Mouse (Mus musculus) C2C12 (cell line): Measurements from ENCODE around the gene Ripor3.

Experiments
- CEBPB ChIP-seq: IDR thresholded peaks from one replicate; pipeline ENCODE4 v1.6.1; 2011; ENCODE audit warnings: low read depth, mild to moderate bottlenecking, control low read depth, moderate library complexity
- CTCF ChIP-seq: IDR thresholded peaks from one replicate; pipeline ENCODE4 v1.5.1; 2011; ENCODE audit not compliant: control insufficient read depth, insufficient read depth, insufficient read length
- MAX ChIP-seq: IDR thresholded peaks from one replicate; pipeline ENCODE4 v1.6.1; 2011; ENCODE audit warnings: mild to moderate bottlenecking, control low read depth
- MYOD1 ChIP-seq: IDR thresholded peaks from one replicate; pipeline ENCODE4 v1.6.1; 2011; ENCODE audit warnings: low read depth; ENCODE audit not compliant: control insufficient read depth, insufficient read length
- MYOG ChIP-seq: IDR thresholded peaks from one replicate; pipeline ENCODE4 v1.6.1; 2011; ENCODE audit not compliant: control insufficient read depth, insufficient read length; ENCODE audit errors: extremely low read depth
- USF1 ChIP-seq: IDR thresholded peaks from one replicate; pipeline ENCODE4 v1.6.1; 2011; ENCODE audit warnings: low read depth, mild to moderate bottlenecking, control low read depth, moderate library complexity

GRCm38 (mm10) chr2:168019201-168019715 lies 8.8 kb upstream of the Ripor3 start:
- TF ChIP-seq CTCF, result no peak
- no peak for TF ChIP-seq MAX
- TF ChIP-seq USF1, result no peak
- no peak for TF ChIP-seq MYOG
- no peak for TF ChIP-seq CEBPB
- no peak for TF ChIP-seq MYOD1
